Mouse (Mus musculus) embryonic fibroblast, embryonic 13.5 days (primary cell): Measurements from ENCODE around the gene Gpr18. TPM values are rescaled to one million over a fixed set of nuclear protein-coding genes. Genes with fewer than 3 reads are reported as not detected.

ENCODE experiments used
- H3K27ac ChIP-seq: 2 replicates; pipeline ENCODE4 v1.5.1; 2012; ENCODE audit warnings: low read length, control low read depth, inconsistent platforms; ENCODE audit not compliant: insufficient read depth
- H3K4me1 ChIP-seq: 2 replicates; pipeline ENCODE4 v1.6.1; 2011; ENCODE audit warnings: low read length; ENCODE audit not compliant: control insufficient read depth, insufficient read depth
- H3K4me3 ChIP-seq: 2 replicates; pipeline ENCODE4 v1.5.1; 2011; ENCODE audit warnings: mild to moderate bottlenecking, control low read depth, low read length; ENCODE audit not compliant: insufficient read depth
- CTCF ChIP-seq: IDR thresholded peaks from 2 replicates; pipeline ENCODE4 v1.5.1; 2011; ENCODE audit warnings: mild to moderate bottlenecking, control low read depth, low read length, moderate library complexity, borderline replicate concordance; ENCODE audit not compliant: insufficient read depth
- POLR2A ChIP-seq: IDR thresholded peaks from 2 replicates; pipeline ENCODE4 v1.6.1; 2011; ENCODE audit warnings: low read depth, mild to moderate bottlenecking, control low read depth, low read length, moderate library complexity
- polyA plus RNA-seq: library from polyadenylated mRNA; stranded (reverse); fragments of >200 nt; gene quantifications from 2 replicates; pipeline ENCODE4 v1.2.4, GENCODE M21; 2011; ENCODE audit warnings: low read depth; ENCODE audit not compliant: missing spikeins, insufficient read length

The Gpr18 gene
- polyA plus RNA-seq, 1 experiment, result not detected

- TF ChIP-seq CTCF (no peak), POLR2A (no peak)
- Histone ChIP-seq H3K4me3 (no peak overlapping the region), H3K27ac (no peak overlapping the region), H3K4me1 (no peaks in the 10 kb centered on the region)
Observed at GRCm38 (mm10) chr14:121951399-121952045, 35.9 kb upstream of the Gpr18 start.

- Histone ChIP-seq H3K4me1 (no peaks in the 10 kb centered on the region), H3K4me3 (no peak overlapping the region), H3K27ac (no peak overlapping the region)
- TF ChIP-seq CTCF (no peak), POLR2A (no peak)
Observed at GRCm38 (mm10) chr14:121949897-121950296, 34.3 kb upstream of the Gpr18 start.

GRCm38 (mm10) chr14:121949436-121949835 is 33.9 kb upstream of the Gpr18 start:
- Histone ChIP-seq H3K4me1 (no peaks in the 10 kb centered on the region), H3K27ac (no peak overlapping the region), H3K4me3 (no peak overlapping the region)
- TF ChIP-seq CTCF (no peak), POLR2A (no peak)

- H3K27ac ChIP-seq, result no peak overlapping the region
Observed at GRCm38 (mm10) chr14:121947966-121948365, 32.4 kb upstream of the Gpr18 start.

DNA sequence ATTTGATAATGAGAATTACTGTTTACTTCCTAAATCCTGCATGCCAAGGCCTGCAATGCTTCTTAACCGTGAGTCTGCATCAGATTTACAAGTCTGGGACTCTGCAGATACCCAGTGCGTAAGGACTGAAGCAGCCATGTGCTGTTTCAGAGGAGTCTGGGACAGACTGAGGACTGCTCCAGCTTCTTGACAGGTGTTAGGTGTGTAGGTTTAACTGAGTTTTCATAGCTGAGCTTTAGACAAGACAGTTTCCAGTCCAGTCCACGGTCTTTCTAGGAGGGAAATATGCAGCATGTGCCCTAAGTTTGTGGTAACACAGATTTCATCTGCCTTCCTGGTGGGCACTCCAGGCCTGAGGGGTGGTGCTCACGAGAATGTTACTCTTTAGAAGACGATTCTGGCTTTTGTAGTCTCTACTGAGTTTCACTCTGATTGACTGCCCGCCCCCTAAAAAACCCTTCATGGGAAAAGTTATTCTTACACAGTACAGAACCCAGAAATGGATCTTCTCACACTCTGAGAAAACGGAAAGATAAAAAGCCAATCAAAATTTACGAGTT is 31.7 kb upstream of the Gpr18 start:
- Histone ChIP-seq H3K27ac (no peak overlapping the region), H3K4me1 (no peaks in the 10 kb centered on the region), H3K4me3 (no peak overlapping the region)
- TF ChIP-seq POLR2A (no peak), CTCF (no peak)

More at GRCm38 (mm10) chr14:121947966-121948365, 32.4 kb upstream of the Gpr18 start:
- H3K4me3 ChIP-seq, result no peak overlapping the region
- no peaks in the 10 kb centered on the region for H3K4me1 ChIP-seq
- TF ChIP-seq CTCF (no peak), POLR2A (no peak)

- H3K27ac ChIP-seq, result no peak overlapping the region
- H3K4me1 ChIP-seq, result no peaks in the 10 kb centered on the region
- TF ChIP-seq POLR2A, result no peak
- no peak for TF ChIP-seq CTCF
- no peak overlapping the region for H3K4me3 ChIP-seq
Observed at GRCm38 (mm10) chr14:121946728-121947127, 31.1 kb upstream of the Gpr18 start.

GRCm38 (mm10) chr14:121946131-121946530 is 30.6 kb upstream of the Gpr18 start:
- Histone ChIP-seq H3K4me3 (no peak overlapping the region), H3K4me1 (no peaks in the 10 kb centered on the region), H3K27ac (no peak overlapping the region)
- no peak for TF ChIP-seq CTCF
- no peak for TF ChIP-seq POLR2A

- TF ChIP-seq CTCF (no peak), POLR2A (no peak)
Observed at GRCm38 (mm10) chr14:121939582-121939981, 24.0 kb upstream of the Gpr18 start.

DNA sequence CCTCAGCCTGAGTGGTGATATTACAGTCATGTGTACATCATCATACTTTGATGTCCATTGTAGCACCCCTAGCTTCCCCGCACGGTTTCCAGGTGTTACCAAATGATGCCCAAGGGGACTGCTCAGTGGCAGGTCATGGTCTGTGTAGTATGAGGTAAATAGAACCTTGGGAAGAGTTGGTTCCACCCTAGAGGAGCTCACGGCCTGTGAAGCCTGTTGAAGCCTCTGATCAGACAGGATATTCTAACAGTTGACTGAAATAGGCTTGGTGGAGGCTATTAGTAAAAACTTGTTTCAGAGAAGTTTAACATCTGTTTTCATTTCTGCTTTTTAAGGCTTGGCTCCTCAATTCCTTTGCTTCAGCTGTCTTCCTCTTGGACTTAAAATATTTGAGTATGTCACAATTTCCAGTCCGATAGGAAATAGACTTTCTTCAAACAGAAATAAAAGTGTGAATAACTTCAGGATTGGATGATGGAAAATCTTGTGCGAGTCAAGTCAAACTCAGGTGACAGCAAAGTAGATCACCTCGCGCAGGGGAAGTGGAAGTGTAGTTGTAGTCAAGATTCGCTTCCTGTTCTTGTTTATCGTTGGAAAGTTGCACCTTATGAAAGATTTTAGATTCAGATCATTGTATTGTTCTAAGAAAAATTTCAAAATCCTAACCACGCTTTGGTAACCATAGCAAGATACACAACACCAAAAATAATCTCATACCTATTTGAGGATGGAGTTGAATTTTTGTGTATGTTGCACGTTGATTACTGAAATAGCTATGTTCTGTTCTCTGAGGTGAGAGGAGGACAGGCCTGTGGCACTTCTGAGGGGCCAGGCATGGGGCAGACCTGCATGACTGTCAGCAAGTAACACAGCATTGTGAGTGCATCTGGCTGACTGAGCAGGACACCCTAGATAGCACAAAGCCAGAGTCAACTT is 22.9 kb upstream of the Gpr18 start:
- no peak for TF ChIP-seq CTCF
- no peak for TF ChIP-seq POLR2A
- Histone ChIP-seq H3K4me1 (no peaks in the 10 kb centered on the region), H3K27ac (no peak overlapping the region)

More at GRCm38 (mm10) chr14:121939582-121939981, 24.0 kb upstream of the Gpr18 start:
- no peak overlapping the region for H3K4me3 ChIP-seq
- no peak overlapping the region for H3K27ac ChIP-seq
- H3K4me1 ChIP-seq, result no peaks in the 10 kb centered on the region

GRCm38 (mm10) chr14:121937601-121938255 is 22.1 kb upstream of the Gpr18 start:
- TF ChIP-seq POLR2A (no peak), CTCF (no peak)
- Histone ChIP-seq H3K4me1 (no peaks in the 10 kb centered on the region), H3K4me3 (no peak overlapping the region), H3K27ac (no peak overlapping the region)

More for the DNA sequence above, 22.9 kb upstream of the Gpr18 start:
- no peak overlapping the region for H3K4me3 ChIP-seq
